Mouse (Mus musculus) neural tube, embryonic 15.5 days (tissue): Measurements from ENCODE around the gene Slc7a9. TPM values are rescaled to one million over a fixed set of nuclear protein-coding genes. Genes with fewer than 3 reads are reported as not detected.

Experiments used
- polyA plus RNA-seq: library from polyadenylated mRNA; unstranded; fragments of >200 nt; fragmentation: Nextera tagmentation; extraction: Ambion mirVana; gene quantifications from 2 replicates; pipeline ENCODE4 v1.2.1, GENCODE M21; 2015

Gene Slc7a9
- polyA plus RNA-seq, 1 experiment from 2014 or later = not detected

Other genes with a start within 250 kb of the Slc7a9 start
- 22.7 and 28.2 TPM in 2 replicates for gene Lrp3, start 233.3 kb upstream of the Slc7a9 start, polyA plus RNA-seq
- 18.8 and 19.3 TPM in 2 replicates for gene Gpatch1, start 130.4 kb upstream of the Slc7a9 start, polyA plus RNA-seq
- gene Rhpn2, start 114.6 kb upstream of the Slc7a9 start, polyA plus RNA-seq = 4.6 and 9.2 TPM in 2 replicates
- 14.9 and 17.3 TPM in 2 replicates for gene Faap24, start 52.0 kb upstream of the Slc7a9 start, polyA plus RNA-seq
- gene Cep89, start 51.8 kb upstream of the Slc7a9 start, polyA plus RNA-seq = 28.4 and 35.1 TPM in 2 replicates
- gene Tdrd12, start 88.9 kb downstream of the Slc7a9 start, polyA plus RNA-seq = 0.59 and 0.87 TPM in 2 replicates
- gene Nudt19, start 107.5 kb downstream of the Slc7a9 start, polyA plus RNA-seq = 114 and 123 TPM in 2 replicates
- gene Rgs9bp, start 136.8 kb downstream of the Slc7a9 start, polyA plus RNA-seq = 0.14 and 0.17 TPM in 2 replicates
- 16.8 and 21.3 TPM in 2 replicates for gene Ankrd27, start 137.4 kb downstream of the Slc7a9 start, polyA plus RNA-seq
- 245 and 246 TPM in 2 replicates for gene Pdcd5, start 198.7 kb downstream of the Slc7a9 start, polyA plus RNA-seq